Mouse (Mus musculus) urinary bladder, postnatal 4 days (tissue): ENCODE results near the gene Ets1.

Experiments
- DNase-seq, 2 experiments: peaks; one replicate each; pipeline ENCODE4 v3.0.0; 2021 to 2022; ENCODE audit warnings: low spot score in 2 of 2

Ets1 gene

GRCm38 (mm10) chr9:32666611-32667517, 30.8 kb downstream of the Ets1 start:
- no peak for DNase-seq

- no peak for DNase-seq
Measured at GRCm38 (mm10) chr9:32667518-32667908, 31.5 kb downstream of the Ets1 start.

GRCm38 (mm10) chr9:32668075-32668673, 32.2 kb downstream of the Ets1 start:
- no peak for DNase-seq

GRCm38 (mm10) chr9:32669397-32669796, 33.4 kb downstream of the Ets1 start:
- DNase-seq = no peak

- peak; percentile 71 to 72 for DNase-seq
Measured at GRCm38 (mm10) chr9:32671970-32672859, 36.2 kb downstream of the Ets1 start.

- no peak for DNase-seq
Measured at GRCm38 (mm10) chr9:32673923-32674322, 37.9 kb downstream of the Ets1 start.

GRCm38 (mm10) chr9:32675671-32676409, 39.8 kb downstream of the Ets1 start:
- no peak for DNase-seq

GRCm38 (mm10) chr9:32676480-32676879, 40.5 kb downstream of the Ets1 start:
- no peak for DNase-seq

GRCm38 (mm10) chr9:32677646-32678045, 41.6 kb downstream of the Ets1 start:
- DNase-seq = no peak

GRCm38 (mm10) chr9:32678120-32678757, 42.2 kb downstream of the Ets1 start:
- no peak for DNase-seq

- no peak for DNase-seq
Measured at GRCm38 (mm10) chr9:32679531-32679930, 43.5 kb downstream of the Ets1 start.

- DNase-seq = no peak
Measured at GRCm38 (mm10) chr9:32680201-32680600, 44.2 kb downstream of the Ets1 start.

- DNase-seq = no peak
Measured at GRCm38 (mm10) chr9:32685793-32686558, 50.0 kb downstream of the Ets1 start.

GRCm38 (mm10) chr9:32688351-32688750, 52.3 kb downstream of the Ets1 start:
- no peak for DNase-seq

- no peak for DNase-seq
Measured at GRCm38 (mm10) chr9:32691151-32691925, 55.3 kb downstream of the Ets1 start.

- no peak for DNase-seq
Measured at GRCm38 (mm10) chr9:32692944-32693343, 56.9 kb downstream of the Ets1 start.

GRCm38 (mm10) chr9:32693411-32693810, 57.4 kb downstream of the Ets1 start:
- DNase-seq = peak in 1 of 2 experiments; percentile 19

- peak in 1 of 2 experiments; percentile 22 for DNase-seq
Measured at GRCm38 (mm10) chr9:32694111-32694824, 58.2 kb downstream of the Ets1 start.
